In the genomic region with DNA sequence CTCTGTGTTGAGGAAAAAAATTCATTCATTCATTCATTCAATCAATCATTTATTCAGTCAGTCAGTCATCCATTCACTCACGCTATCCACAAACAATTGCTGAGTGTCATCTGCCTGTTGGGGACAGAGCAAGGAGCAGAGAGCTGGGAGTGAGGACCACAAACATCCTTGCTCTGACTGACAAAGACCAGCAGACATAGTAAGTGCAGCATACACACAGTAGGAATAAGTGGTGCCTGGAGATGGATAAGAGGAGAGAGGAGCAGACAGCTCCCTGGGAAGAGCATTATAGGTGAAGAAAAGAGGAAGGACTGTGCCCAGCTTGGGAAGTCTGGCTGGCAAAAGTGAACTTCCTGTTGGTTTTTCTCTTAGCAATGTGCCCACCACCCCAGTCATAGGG, we compare ENCODE assay signal across 9 mouse cellular contexts. TPM values are rescaled to one million over a fixed set of nuclear protein-coding genes. Genes with fewer than 3 reads are reported as not detected.
A peak's percentile ranks its signal among the peaks of the same experiment; 100 is the strongest.
DNase-seq lines count a peak whose midpoint lies in the region; ATAC-seq lines count a peak whose summit lies in the region.
"Had no signal": no experiment of that assay in that cellular context is flagged by ENCODE, and none has a peak within 500 bp of the region (broad histone marks: within the 10 kb centered on the region; RNA-seq: fewer than 3 reads in every experiment).

No protein-coding gene starts in this region.

- H3K36me3 ChIP-seq in heart, embryonic 10.5 days, result no peaks in the 10 kb centered on the region
- H3K36me3 ChIP-seq in liver, embryonic 11.5 days (ENCODE audit: control insufficient read depth, insufficient read depth, low read length), result no peaks in the 10 kb centered on the region
- no peaks in the 10 kb centered on the region for H3K36me3 ChIP-seq in liver, embryonic 13.5 days

- WGBS in heart, embryonic 10.5 days, result 82% methylated on average over 1 of the region's 1 CpGs
- WGBS in liver, embryonic 11.5 days, result 69% methylated on average over 1 of the region's 1 CpGs
- 46% methylated on average over 1 of the region's 1 CpGs for WGBS in liver, embryonic 13.5 days (ENCODE audit: insufficient replicate concordance)

- peaks cover 10% of the 10 kb centered on the region for H3K4me1 ChIP-seq in heart, embryonic 10.5 days
- H3K4me1 ChIP-seq in liver, embryonic 11.5 days (replicated peaks; ENCODE audit: control insufficient read depth, insufficient read depth, low read length), result peaks cover 7% of the 10 kb centered on the region; the same call in 1 of the 2 replicates
- H3K4me1 ChIP-seq in brown adipose tissue, adult 24 weeks (ENCODE audit: control insufficient read depth, insufficient read depth, insufficient read length, low read length), result peaks cover 44% of the 10 kb centered on the region
- H3K4me1 ChIP-seq in liver, embryonic 13.5 days (replicated peaks), result peaks cover 19% of the 10 kb centered on the region

- DNase-seq in heart, embryonic 10.5 days (ENCODE audit: low spot score), result no peak
- no peak for DNase-seq in heart, adult 8-10 months (ENCODE audit: low spot score)
- DNase-seq in liver, embryonic 11.5 days (ENCODE audit: low spot score), result no peak
- no peak for DNase-seq in liver
- DNase-seq in liver, embryonic 13.5 days, result no peak
- DNase-seq in spleen, postnatal 4 days (ENCODE audit: low spot score in 2 of 2), result no peak
- DNase-seq in spleen, adult 12 weeks (ENCODE audit: low spot score), result no peak

- peak overlapping the region; percentile 86 for H3K27ac ChIP-seq in heart, embryonic 10.5 days
- H3K27ac ChIP-seq in liver, embryonic 11.5 days (ENCODE audit: low read depth, low read length), result no peak overlapping the region
- peak overlapping the region; percentile 90 for H3K27ac ChIP-seq in brown adipose tissue, adult 24 weeks (replicated peaks; ENCODE audit: low read depth, low read length)
- H3K27ac ChIP-seq in liver, embryonic 13.5 days, result no peak overlapping the region
- H3K27ac ChIP-seq: forebrain, embryonic 13.5 days had no signal

- peak overlapping the region; percentile 57 for H3K4me2 ChIP-seq in liver, embryonic 11.5 days
- peak overlapping the region; percentile 47 for H3K4me2 ChIP-seq in liver, embryonic 13.5 days

- no peaks in the 10 kb centered on the region for H3K9me3 ChIP-seq in heart, embryonic 10.5 days
- no peaks in the 10 kb centered on the region for H3K9me3 ChIP-seq in liver, embryonic 11.5 days (ENCODE audit: control insufficient read depth, low read length)
- no peaks in the 10 kb centered on the region for H3K9me3 ChIP-seq in liver, embryonic 13.5 days (replicated peaks)
- H3K9me3 ChIP-seq: forebrain, embryonic 13.5 days had no signal

- no peak for ATAC-seq in liver, embryonic 11.5 days (replicated peaks; ENCODE audit: low FRiP score)
- ATAC-seq in liver, embryonic 13.5 days (ENCODE audit: low read depth), result 0 out of 2 replicates have a peak, but pooled peaks have one; percentile 12

- peak overlapping the region; percentile 44 for H3K4me3 ChIP-seq in heart, embryonic 10.5 days
- 0 out of 2 replicates have a peak overlapping the region, but pooled peaks have one; percentile 17 for H3K4me3 ChIP-seq in liver, embryonic 11.5 days (ENCODE audit: low read depth, low read length)
- H3K4me3 ChIP-seq in brown adipose tissue, adult 24 weeks (ENCODE audit: insufficient read depth, low read depth, low read length), result no peak overlapping the region
- no peak overlapping the region for H3K4me3 ChIP-seq in liver, embryonic 13.5 days (replicated peaks)
- H3K4me3 ChIP-seq: forebrain, embryonic 13.5 days had no signal

- no peak overlapping the region for H3K9ac ChIP-seq in liver, embryonic 11.5 days (ENCODE audit: low read depth, low read length)
- no peak overlapping the region for H3K9ac ChIP-seq in liver, embryonic 13.5 days
- H3K9ac ChIP-seq: forebrain, embryonic 13.5 days had no signal

- H3K27me3 ChIP-seq in heart, embryonic 10.5 days (ENCODE audit: insufficient read depth, poor library complexity, severe bottlenecking), result peaks cover 10% of the 10 kb centered on the region
- no peaks in the 10 kb centered on the region for H3K27me3 ChIP-seq in liver, embryonic 11.5 days (replicated peaks; ENCODE audit: control insufficient read depth, insufficient read depth, low read length)
- H3K27me3 ChIP-seq in liver, embryonic 13.5 days, result no peaks in the 10 kb centered on the region
- H3K27me3 ChIP-seq: forebrain, embryonic 13.5 days had no signal

RNA-seq across cellular contexts. Expression of a gene that starts 21.0 kb away (rescaled TPM):
- 5.8 and 6.0 TPM in 2 replicates for polyA plus RNA-seq in heart, embryonic 10.5 days (2016; fragmentation: Nextera tagmentation; extraction: Ambion mirVana)
- total RNA-seq in heart, adult 8-10 months (2022), result 100 to 1,000 TPM; 241 to 287 (median 262) TPM
- polyA plus RNA-seq in liver, embryonic 11.5 days (2014; fragmentation: Nextera tagmentation; extraction: Ambion mirVana), result 7.3 and 8.1 TPM in 2 replicates
- polyA plus RNA-seq in brown adipose tissue, adult 24 weeks (2012; ENCODE audit: insufficient read depth, insufficient read length, missing spikeins), result 196 and 238 TPM in 2 replicates
- polyA plus RNA-seq in liver, embryonic 13.5 days (2015; fragmentation: Nextera tagmentation; extraction: Ambion mirVana), result 1.3 and 1.4 TPM in 2 replicates

Comparison
In these comparisons a context has a peak if more than half of its experiments do, and no peak if none do; other contexts are left out.
1. H3K4me3 ChIP-seq: peak in heart, embryonic 10.5 days (single experiment) and liver, embryonic 11.5 days (single experiment); none in brown adipose tissue, adult 24 weeks (single experiment) and liver, embryonic 13.5 days (single experiment).
2. H3K27ac ChIP-seq: peak in heart, embryonic 10.5 days (single experiment) and brown adipose tissue, adult 24 weeks (single experiment); none in liver, embryonic 11.5 days (single experiment) and liver, embryonic 13.5 days (single experiment).
3. RNA of a gene that starts 21.0 kb away (polyA plus RNA-seq): 196 to 238 TPM in brown adipose tissue, adult 24 weeks; 7.3 to 8.1 TPM in liver, embryonic 11.5 days, 5.8 to 6.0 TPM in heart, embryonic 10.5 days and 1.3 to 1.4 TPM in liver, embryonic 13.5 days; every median in the first group is over 10 times any median in the second.